Mouse (Mus musculus) cerebellum, postnatal 14 days (tissue): ENCODE results near the gene Olfr1113.
"Not testable (repeated sequence)": the region's sequence is repeated elsewhere in the genome, so short reads cannot be mapped to it uniquely, and the experiment has no call there.

Experiments used
- DNase-seq, 2 experiments: peaks; one replicate each; pipeline ENCODE4 v3.0.0; 2021; ENCODE audit warnings: mixed read lengths in 2 of 2

Gene Olfr1113

DNA sequence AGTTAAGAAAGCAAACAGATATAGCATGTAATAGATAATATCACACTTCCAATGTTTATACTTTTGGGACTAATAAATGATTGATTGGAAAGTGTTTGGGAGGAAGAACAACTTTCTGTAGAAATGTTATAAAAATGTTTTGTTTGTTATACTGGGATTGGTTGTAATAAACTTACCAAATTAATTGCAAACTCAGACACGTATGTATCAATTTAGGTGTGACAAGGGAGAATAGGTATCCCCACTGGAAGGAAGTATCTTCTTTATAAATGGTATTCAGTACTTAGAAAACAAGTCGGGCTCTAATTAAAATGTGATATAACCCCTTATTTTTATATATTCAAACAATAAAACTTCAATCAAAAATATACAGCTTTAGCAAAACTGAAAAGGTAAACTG is at the start of gene Olfr1113:
TSS of gene Olfr1113 (plus strand) at position 301 of the 400 bp plus-strand sequence.
- DNase-seq: no peak

DNA sequence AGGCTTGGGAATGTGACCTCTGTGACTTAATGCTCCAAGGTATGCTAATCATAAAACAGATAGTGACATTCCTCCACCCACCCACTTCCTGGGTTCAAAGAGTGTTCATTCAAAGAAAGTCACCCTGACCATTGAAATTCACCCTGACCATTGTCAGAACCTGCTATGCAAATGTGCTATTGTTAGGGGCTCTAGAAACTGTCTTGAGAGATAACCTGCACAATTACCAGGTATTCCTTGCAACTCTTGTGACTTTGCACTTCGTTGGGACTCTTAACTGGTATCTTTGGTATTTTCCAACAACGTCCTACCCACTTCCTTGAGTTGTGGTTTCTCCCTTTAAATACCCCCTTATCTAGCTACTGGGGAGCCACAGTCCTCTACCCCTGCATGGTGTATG is 41.0 kb upstream of the Olfr1113 start:
- not testable (repeated sequence) for DNase-seq

DNA sequence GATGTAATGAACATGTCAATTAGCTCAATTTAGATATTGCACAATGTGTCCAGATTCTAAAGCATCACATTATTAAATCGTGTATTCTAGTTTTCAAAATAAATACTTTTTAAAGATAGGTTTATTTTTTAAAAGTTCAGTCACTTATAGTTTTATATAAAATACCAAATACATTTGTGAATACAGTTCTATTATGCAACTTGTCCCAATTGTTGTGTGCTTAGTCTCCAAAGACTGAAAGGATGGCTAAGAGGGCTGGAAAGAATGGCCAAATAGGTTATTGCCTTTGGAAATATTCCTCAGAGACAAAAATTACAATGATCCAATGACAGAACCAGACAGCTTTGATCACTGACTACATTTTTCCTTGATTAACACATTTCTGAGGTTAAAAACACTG is 21.3 kb upstream of the Olfr1113 start, which contains the start of gene Olfr1112:
TSS of gene Olfr1112 (plus strand) at position 301 of the 400 bp plus-strand sequence.
- DNase-seq: no peak

DNA sequence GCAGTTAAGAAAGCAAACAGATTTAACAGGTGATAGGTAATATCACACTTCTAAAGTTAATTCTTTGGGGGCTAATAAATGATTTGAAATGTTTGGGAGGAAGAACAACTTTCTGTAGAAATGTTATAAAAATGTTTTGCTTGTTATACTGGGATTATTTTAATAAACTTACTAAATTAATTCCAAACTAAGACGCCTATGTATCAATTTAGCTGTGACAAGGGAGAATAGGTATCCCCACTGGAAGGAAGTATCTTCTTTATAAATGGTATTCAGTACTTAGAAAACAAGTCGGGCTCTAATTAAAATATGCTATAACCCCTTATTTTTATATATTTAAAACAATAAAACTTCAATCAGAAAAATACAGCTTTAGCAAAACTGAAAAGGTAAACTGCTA is 38.9 kb downstream of the Olfr1113 start, which contains the start of gene Olfr1115:
TSS of gene Olfr1115 (plus strand) at position 301 of the 400 bp plus-strand sequence.
- DNase-seq: no peak
